Mouse (Mus musculus): Measurements from ENCODE around the gene C1s2.
"Not testable (repeated sequence)": the region's sequence is repeated elsewhere in the genome, so short reads cannot be mapped to it uniquely, and the experiment has no call there.

GRCm38 (mm10) chr6:124635985-124636384 lies at the start of gene C1s2:
- not testable (repeated sequence) for TF ChIP-seq USF1 (IDR thresholded peaks at IDR 0.05; ENCODE audit: low read depth); CTCF (IDR thresholded peaks at IDR 0.05; ENCODE audit: control insufficient read depth, insufficient read depth, insufficient read length); FOSL1 (IDR thresholded peaks at IDR 0.05; ENCODE audit: insufficient read depth, low read length, poor library complexity, severe bottlenecking)
